Mouse (Mus musculus): ENCODE data around the gene Mtrex. TPM values are rescaled to one million over a fixed set of nuclear protein-coding genes. Genes with fewer than 3 reads are reported as not detected.
A peak's percentile ranks its signal among the peaks of the same experiment; 100 is the strongest.

Mtrex gene
- polyA plus RNA-seq (2014; fragmentation: Nextera tagmentation; extraction: Ambion mirVana), result 105 and 110 TPM in 2 replicates

DNA sequence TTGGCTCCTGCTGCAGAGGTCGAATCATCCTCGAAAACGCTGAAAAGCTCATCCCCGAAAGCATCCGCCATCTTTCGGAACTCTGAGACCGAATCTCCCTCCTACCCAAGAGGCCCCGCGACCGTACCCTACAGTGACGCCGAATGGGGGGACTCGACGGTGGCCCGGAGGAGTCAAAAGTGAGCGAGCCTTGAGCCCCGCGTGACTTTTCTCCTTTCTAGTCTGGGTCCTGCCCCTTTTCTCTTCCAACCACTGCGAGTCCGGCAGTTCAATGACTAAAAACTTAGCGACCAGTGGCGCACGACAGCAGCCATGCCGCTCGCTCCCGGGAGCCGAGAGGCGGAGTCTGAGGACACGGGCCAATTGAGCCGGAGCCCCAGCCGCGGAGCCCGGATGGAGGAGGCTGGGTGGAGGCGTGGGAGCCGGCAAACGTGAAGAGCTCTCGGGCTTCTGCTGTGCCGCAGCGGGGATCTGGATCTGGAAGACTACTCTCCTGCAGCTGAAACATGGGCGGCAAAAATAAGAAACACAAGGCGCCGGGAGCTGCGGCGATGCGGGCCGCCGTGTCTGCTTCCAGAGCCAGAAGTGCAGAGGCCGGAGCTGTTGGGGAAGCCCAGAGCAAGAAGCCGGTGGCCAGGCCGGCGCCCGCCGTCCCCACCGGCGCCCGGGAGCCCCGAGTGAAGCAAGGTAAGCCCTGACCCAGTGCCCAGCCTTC is at the start of gene Mtrex, which contains the start of gene Dhx29:
TSS of gene Mtrex (minus strand) at position 112 of the 715 bp plus-strand sequence.
TSS of gene Dhx29 (plus strand) at position 168 of the 715 bp plus-strand sequence.
- DNase-seq (ENCODE audit: low spot score) (peak; percentile 99), ATAC-seq (ENCODE audit: insufficient number of reproducible peaks, low FRiP score, low TSS enrichment, low read depth) (peak; percentile 97)
- Histone ChIP-seq H3K27ac (replicated peaks; ENCODE audit: low read depth, low read length) (peak within 1 kb of the TSS; percentile 76; the same call in 1 of the 2 replicates), H3K4me3 (ENCODE audit: low read depth, low read length) (peak within 1 kb of the TSS; percentile 87), H3K36me3 (ENCODE audit: control insufficient read depth, insufficient read depth, low read length) (no peaks in the 10 kb centered on the region), H3K9me3 (ENCODE audit: control insufficient read depth, low read length) (no peaks in the 10 kb centered on the region), H3K4me1 (ENCODE audit: control insufficient read depth, insufficient read depth, low read length) (peaks cover 7% of the 10 kb centered on the region), H3K4me2 (ENCODE audit: low read depth, severe bottlenecking) (peak within 1 kb of the TSS; percentile 77), H3K27me3 (ENCODE audit: control insufficient read depth, insufficient read depth, low read length) (no peaks in the 10 kb centered on the region), H3K9ac (ENCODE audit: low read length) (peak within 1 kb of the TSS; percentile 85)
- whole genome bisulfite sequencing, result under 1% methylated on average over 56 of the region's 57 CpGs

DNA sequence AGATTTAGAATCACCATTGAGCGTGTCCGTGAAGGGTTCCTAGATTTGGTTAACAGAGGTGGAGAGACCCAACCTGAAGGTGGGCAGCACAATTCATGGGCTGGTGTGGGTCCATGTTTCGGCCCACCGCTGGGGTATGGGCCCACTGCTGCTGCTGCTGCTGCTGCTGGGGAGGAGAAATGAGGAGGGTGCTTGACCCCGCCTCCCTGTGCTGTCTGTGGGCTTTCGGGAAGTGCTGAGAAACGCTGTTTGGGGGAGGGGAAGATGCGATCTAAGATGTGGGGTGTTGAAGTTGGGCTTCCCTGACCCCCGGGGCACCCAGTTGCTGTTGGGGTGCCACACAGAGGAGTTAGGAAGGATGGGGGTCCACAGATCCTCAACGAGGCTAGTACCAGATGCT is 49.5 kb upstream of the Mtrex start:
- H3K9ac ChIP-seq (ENCODE audit: low read length), result no peak overlapping the region
- H3K9me3 ChIP-seq (ENCODE audit: control insufficient read depth, low read length), result no peaks in the 10 kb centered on the region
- no peaks in the 10 kb centered on the region for H3K27me3 ChIP-seq (ENCODE audit: control insufficient read depth, insufficient read depth, low read length)
- ATAC-seq (ENCODE audit: insufficient number of reproducible peaks, low FRiP score, low TSS enrichment, low read depth) (no peak), DNase-seq (ENCODE audit: low spot score) (no peak)
- H3K4me2 ChIP-seq (ENCODE audit: low read depth, severe bottlenecking), result peak overlapping the region; percentile 26; the same call in 1 of the 2 replicates
- H3K27ac ChIP-seq (replicated peaks; ENCODE audit: low read depth, low read length), result no peak overlapping the region
- 33% methylated on average over 10 of the region's 10 CpGs for WGBS
- H3K36me3 ChIP-seq (ENCODE audit: control insufficient read depth, insufficient read depth, low read length), result no peaks in the 10 kb centered on the region
- H3K4me3 ChIP-seq (ENCODE audit: low read depth, low read length), result no peak overlapping the region
- no peaks in the 10 kb centered on the region for H3K4me1 ChIP-seq (ENCODE audit: control insufficient read depth, insufficient read depth, low read length)

DNA sequence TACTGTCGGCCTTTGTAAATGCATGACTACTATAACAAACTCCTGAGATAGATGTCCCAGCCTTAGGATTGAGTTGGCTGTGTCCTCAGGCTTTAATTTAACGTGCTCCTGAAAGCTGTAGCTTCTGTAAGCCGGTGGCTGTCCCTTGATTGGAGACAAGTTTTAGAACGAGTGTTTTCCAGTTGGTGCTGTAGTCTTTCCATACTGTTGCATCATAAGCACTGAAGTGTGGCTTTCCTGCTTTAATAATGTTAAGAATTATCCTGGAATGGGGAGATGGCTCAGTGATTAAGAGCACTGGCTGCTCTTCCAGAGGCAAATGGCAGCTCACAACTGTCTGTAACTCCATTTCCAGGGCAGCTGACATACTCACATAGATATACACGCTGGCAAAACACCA is 40.1 kb upstream of the Mtrex start:
- H3K9ac ChIP-seq (ENCODE audit: low read length), result no peak overlapping the region
- no peaks in the 10 kb centered on the region for H3K9me3 ChIP-seq (ENCODE audit: control insufficient read depth, low read length)
- 90% methylated on average over 5 of the region's 5 CpGs for WGBS
- no peak overlapping the region for H3K4me2 ChIP-seq (ENCODE audit: low read depth, severe bottlenecking)
- ATAC-seq (ENCODE audit: insufficient number of reproducible peaks, low FRiP score, low TSS enrichment, low read depth) (no peak), DNase-seq (ENCODE audit: low spot score) (no peak)
- no peaks in the 10 kb centered on the region for H3K27me3 ChIP-seq (ENCODE audit: control insufficient read depth, insufficient read depth, low read length)
- peaks cover 10% of the 10 kb centered on the region; the same call in 1 of the 2 replicates for H3K36me3 ChIP-seq (ENCODE audit: control insufficient read depth, insufficient read depth, low read length)
- no peak overlapping the region for H3K4me3 ChIP-seq (ENCODE audit: low read depth, low read length)
- no peaks in the 10 kb centered on the region for H3K4me1 ChIP-seq (ENCODE audit: control insufficient read depth, insufficient read depth, low read length)
- H3K27ac ChIP-seq (replicated peaks; ENCODE audit: low read depth, low read length), result no peak overlapping the region

DNA sequence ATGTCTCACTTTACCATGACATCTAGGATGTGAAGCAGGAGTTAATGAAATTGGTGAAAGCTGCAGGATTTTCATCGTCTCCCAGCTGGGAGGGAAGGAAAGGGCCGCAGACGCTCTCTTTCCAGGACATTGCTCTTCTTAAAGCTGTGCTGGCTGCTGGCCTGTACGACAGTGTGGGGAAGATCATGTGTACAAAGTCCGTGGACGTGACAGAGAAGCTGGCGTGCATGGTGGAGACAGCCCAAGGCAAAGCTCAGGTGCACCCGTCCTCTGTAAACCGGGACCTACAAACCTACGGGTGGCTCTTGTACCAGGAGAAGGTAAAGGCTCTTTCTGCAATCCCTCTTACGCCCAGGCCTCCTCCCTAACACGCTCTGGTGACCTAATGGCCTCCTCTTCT is 37.2 kb upstream of the Mtrex start:
- Histone ChIP-seq H3K27me3 (ENCODE audit: control insufficient read depth, insufficient read depth, low read length) (no peaks in the 10 kb centered on the region), H3K9ac (ENCODE audit: low read length) (no peak overlapping the region), H3K36me3 (ENCODE audit: control insufficient read depth, insufficient read depth, low read length) (peaks cover 10% of the 10 kb centered on the region; the same call in 1 of the 2 replicates), H3K4me1 (ENCODE audit: control insufficient read depth, insufficient read depth, low read length) (no peaks in the 10 kb centered on the region), H3K4me3 (ENCODE audit: low read depth, low read length) (no peak overlapping the region), H3K4me2 (ENCODE audit: low read depth, severe bottlenecking) (no peak overlapping the region), H3K27ac (replicated peaks; ENCODE audit: low read depth, low read length) (no peak overlapping the region), H3K9me3 (ENCODE audit: control insufficient read depth, low read length) (no peaks in the 10 kb centered on the region)
- ATAC-seq (ENCODE audit: insufficient number of reproducible peaks, low FRiP score, low TSS enrichment, low read depth) (no peak), DNase-seq (ENCODE audit: low spot score) (no peak)
- 92% methylated on average over 12 of the region's 12 CpGs for WGBS

DNA sequence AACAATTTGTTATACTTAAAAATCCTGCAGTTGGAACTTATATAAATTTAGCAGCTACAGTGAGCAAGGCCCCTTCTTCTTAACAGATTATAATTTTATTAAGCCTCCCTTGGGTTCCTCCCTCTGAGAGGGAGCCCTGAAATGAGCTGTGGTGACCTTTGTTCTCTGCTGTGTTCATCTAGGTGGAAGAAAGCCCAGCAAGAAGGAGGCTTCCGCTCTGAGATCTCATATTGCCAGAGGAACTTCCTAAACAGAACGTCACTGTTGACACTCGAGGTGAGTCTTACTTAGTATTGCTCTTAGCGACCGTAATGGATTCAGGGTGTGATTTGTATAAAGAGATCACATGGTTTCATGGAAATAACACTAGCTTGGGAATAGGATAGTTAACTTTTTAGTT is 35.9 kb upstream of the Mtrex start:
- H3K9ac ChIP-seq (ENCODE audit: low read length), result no peak overlapping the region
- no peak overlapping the region for H3K4me3 ChIP-seq (ENCODE audit: low read depth, low read length)
- no peak for ATAC-seq (ENCODE audit: insufficient number of reproducible peaks, low FRiP score, low TSS enrichment, low read depth)
- WGBS, result 82% methylated on average over 5 of the region's 5 CpGs
- no peaks in the 10 kb centered on the region for H3K4me1 ChIP-seq (ENCODE audit: control insufficient read depth, insufficient read depth, low read length)
- peaks cover 10% of the 10 kb centered on the region; the same call in 1 of the 2 replicates for H3K36me3 ChIP-seq (ENCODE audit: control insufficient read depth, insufficient read depth, low read length)
- no peaks in the 10 kb centered on the region for H3K9me3 ChIP-seq (ENCODE audit: control insufficient read depth, low read length)
- DNase-seq (ENCODE audit: low spot score), result no peak
- H3K27ac ChIP-seq (replicated peaks; ENCODE audit: low read depth, low read length), result no peak overlapping the region
- no peak overlapping the region for H3K4me2 ChIP-seq (ENCODE audit: low read depth, severe bottlenecking)
- H3K27me3 ChIP-seq (ENCODE audit: control insufficient read depth, insufficient read depth, low read length), result no peaks in the 10 kb centered on the region

DNA sequence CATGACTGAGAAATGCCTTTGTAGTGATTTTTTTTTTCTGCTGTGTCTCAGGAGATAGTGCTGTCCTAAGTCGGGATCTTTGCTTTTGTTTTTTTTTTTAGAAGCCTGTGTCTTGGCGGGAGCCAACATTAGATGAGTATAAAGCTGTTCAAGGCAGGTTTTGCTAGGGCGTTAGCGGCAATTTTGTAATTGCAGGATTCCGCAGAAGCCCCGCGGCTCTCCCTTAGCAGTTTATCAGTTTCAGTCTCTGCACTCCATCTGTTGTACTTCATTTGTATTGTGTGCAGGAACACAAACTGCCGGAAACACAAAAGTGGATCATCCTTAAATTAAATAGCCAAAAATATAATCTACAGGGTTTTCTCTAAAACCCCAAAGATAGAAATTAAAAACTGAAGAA is 26.9 kb upstream of the Mtrex start:
- no peak overlapping the region for H3K9ac ChIP-seq (ENCODE audit: low read length)
- peaks cover 9% of the 10 kb centered on the region for H3K36me3 ChIP-seq (ENCODE audit: control insufficient read depth, insufficient read depth, low read length)
- H3K4me2 ChIP-seq (ENCODE audit: low read depth, severe bottlenecking), result no peak overlapping the region
- no peak overlapping the region for H3K4me3 ChIP-seq (ENCODE audit: low read depth, low read length)
- H3K9me3 ChIP-seq (ENCODE audit: control insufficient read depth, low read length), result no peaks in the 10 kb centered on the region
- no peak overlapping the region for H3K27ac ChIP-seq (replicated peaks; ENCODE audit: low read depth, low read length)
- 95% methylated on average over 8 of the region's 8 CpGs for WGBS
- no peaks in the 10 kb centered on the region for H3K27me3 ChIP-seq (ENCODE audit: control insufficient read depth, insufficient read depth, low read length)
- no peak for DNase-seq (ENCODE audit: low spot score)
- no peaks in the 10 kb centered on the region for H3K4me1 ChIP-seq (ENCODE audit: control insufficient read depth, insufficient read depth, low read length)
- ATAC-seq (ENCODE audit: insufficient number of reproducible peaks, low FRiP score, low TSS enrichment, low read depth), result no peak

DNA sequence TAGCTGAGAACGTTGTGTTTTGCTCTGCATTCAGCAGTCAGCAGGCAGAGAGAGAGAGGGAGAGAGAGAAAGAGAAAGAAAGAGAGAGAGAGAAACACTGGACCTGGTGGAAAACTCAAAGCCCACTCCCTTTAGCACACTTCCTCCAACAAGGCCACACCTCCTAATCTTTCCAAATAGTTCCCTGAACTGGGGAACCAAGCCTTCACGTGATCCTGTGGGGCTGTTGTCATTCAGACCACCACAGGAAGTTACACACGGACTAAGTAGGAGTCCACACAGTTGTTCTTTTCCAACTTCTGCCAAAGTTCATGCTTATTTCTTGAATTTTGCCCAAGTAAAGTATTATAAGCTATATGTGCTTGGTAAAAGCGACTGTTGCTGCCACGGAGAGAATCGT is 18.7 kb upstream of the Mtrex start:
- H3K4me2 ChIP-seq (ENCODE audit: low read depth, severe bottlenecking), result no peak overlapping the region
- no peak for DNase-seq (ENCODE audit: low spot score)
- no peak overlapping the region for H3K27ac ChIP-seq (replicated peaks; ENCODE audit: low read depth, low read length)
- no peaks in the 10 kb centered on the region for H3K27me3 ChIP-seq (ENCODE audit: control insufficient read depth, insufficient read depth, low read length)
- no peaks in the 10 kb centered on the region for H3K9me3 ChIP-seq (ENCODE audit: control insufficient read depth, low read length)
- H3K36me3 ChIP-seq (ENCODE audit: control insufficient read depth, insufficient read depth, low read length), result peaks cover 14% of the 10 kb centered on the region
- H3K4me3 ChIP-seq (ENCODE audit: low read depth, low read length), result no peak overlapping the region
- no peaks in the 10 kb centered on the region for H3K4me1 ChIP-seq (ENCODE audit: control insufficient read depth, insufficient read depth, low read length)
- ATAC-seq (ENCODE audit: insufficient number of reproducible peaks, low FRiP score, low TSS enrichment, low read depth), result no peak
- no peak overlapping the region for H3K9ac ChIP-seq (ENCODE audit: low read length)
- 87% methylated on average over 6 of the region's 6 CpGs for WGBS

DNA sequence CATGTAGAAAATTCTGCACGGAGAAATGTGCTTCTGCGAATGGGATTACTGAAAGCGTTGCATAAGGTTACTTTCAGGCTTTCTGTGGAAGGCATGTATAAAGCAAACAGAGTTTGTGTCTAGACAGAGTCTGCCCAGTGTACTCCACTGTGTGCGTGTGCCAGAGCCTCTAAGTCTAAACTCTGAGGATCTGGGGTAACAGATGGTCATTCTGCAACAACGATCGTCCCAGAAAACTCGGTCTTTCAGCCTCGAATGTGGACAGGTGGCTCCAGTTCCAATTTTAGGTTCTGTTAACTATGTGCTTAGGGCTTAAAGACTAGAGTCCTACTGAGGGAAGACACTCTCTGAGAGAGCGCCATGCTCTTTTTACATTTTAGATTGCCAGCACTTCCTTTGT is 18.1 kb upstream of the Mtrex start:
- Histone ChIP-seq H3K9me3 (ENCODE audit: control insufficient read depth, low read length) (no peaks in the 10 kb centered on the region), H3K9ac (ENCODE audit: low read length) (no peak overlapping the region), H3K4me1 (ENCODE audit: control insufficient read depth, insufficient read depth, low read length) (no peaks in the 10 kb centered on the region), H3K4me2 (ENCODE audit: low read depth, severe bottlenecking) (no peak overlapping the region), H3K36me3 (ENCODE audit: control insufficient read depth, insufficient read depth, low read length) (peaks cover 10% of the 10 kb centered on the region), H3K27ac (replicated peaks; ENCODE audit: low read depth, low read length) (no peak overlapping the region), H3K4me3 (ENCODE audit: low read depth, low read length) (no peak overlapping the region), H3K27me3 (ENCODE audit: control insufficient read depth, insufficient read depth, low read length) (no peaks in the 10 kb centered on the region)
- no peak for DNase-seq (ENCODE audit: low spot score)
- no peak for ATAC-seq (ENCODE audit: insufficient number of reproducible peaks, low FRiP score, low TSS enrichment, low read depth)
- 95% methylated on average over 9 of the region's 9 CpGs for WGBS
